Mouse (Mus musculus) heart, postnatal 0 days (tissue): Measurements from ENCODE around the gene Gm5965. TPM values are rescaled to one million over a fixed set of nuclear protein-coding genes. Genes with fewer than 3 reads are reported as not detected.

Experiments
- ATAC-seq: fragments of 200-750 bp; cut with Nextera tagmentation; 2 replicates; pipeline ENCODE4 v1.8.0; 2017; ENCODE audit warnings: low read depth, moderate number of reproducible peaks, moderate library complexity; ENCODE audit not compliant: insufficient read depth
- DNase-seq: peaks from one replicate; pipeline ENCODE4 v3.0.0-alpha.2; 2016; ENCODE audit warnings: low spot score
- H3K27ac ChIP-seq: fragments of 300-500 bp; sonication (generic); 2 replicates; pipeline ENCODE4 v1.5.1; 2014; ENCODE audit warnings: low read depth, mild to moderate bottlenecking
- H3K27me3 ChIP-seq: fragments of 300-500 bp; sonication (generic); 2 replicates; pipeline ENCODE4 v1.6.1; 2014; ENCODE audit warnings: low read length, mixed read lengths; ENCODE audit not compliant: control insufficient read depth, insufficient read depth
- H3K36me3 ChIP-seq: fragments of 300-500 bp; sonication (generic); replicated peaks from 2 replicates; pipeline ENCODE4 v1.6.1; 2014; ENCODE audit warnings: low read length, mixed read lengths; ENCODE audit not compliant: control insufficient read depth, insufficient read depth
- H3K4me1 ChIP-seq: fragments of 300-500 bp; sonication (generic); 2 replicates; pipeline ENCODE4 v1.6.1; 2014; ENCODE audit warnings: antibody characterized with exemption; ENCODE audit not compliant: control insufficient read depth, insufficient read depth
- H3K4me2 ChIP-seq: fragments of 300-500 bp; sonication (generic); 2 replicates; pipeline ENCODE4 v1.6.1; 2014; ENCODE audit warnings: low read depth, mild to moderate bottlenecking, low read length, moderate library complexity
- H3K4me3 ChIP-seq: fragments of 300-500 bp; sonication (generic); 2 replicates; pipeline ENCODE4 v1.5.1; 2014; ENCODE audit warnings: low read depth, low read length
- H3K9ac ChIP-seq: fragments of 300-500 bp; sonication (generic); replicated peaks from 2 replicates; pipeline ENCODE4 v1.6.1; 2014; ENCODE audit warnings: low read depth, low read length, mixed read lengths
- H3K9me3 ChIP-seq: fragments of 300-500 bp; sonication (generic); replicated peaks from 2 replicates; pipeline ENCODE4 v1.6.1; 2016; ENCODE audit warnings: low read length; ENCODE audit not compliant: control insufficient read depth
- CTCF ChIP-seq: IDR thresholded peaks from 2 replicates; pipeline ENCODE4 v1.5.1; 2016; ENCODE audit warnings: antibody characterized with exemption, control low read depth, low read depth
- EP300 ChIP-seq: IDR thresholded peaks from 2 replicates; pipeline ENCODE4 v1.6.1; 2016; ENCODE audit warnings: antibody characterized with exemption, low read depth
- WGBS: fragments of 180-500 bp; shearing (Covaris S2); extraction: QIAGEN DNeasy Blood & Tissue Kit; methylation state at CpG from one replicate; pipeline ENCODE4 v1.1.7; 2014; 5-methylcytosine and 5-hydroxymethylcytosine counted together
- polyA plus RNA-seq: library from polyadenylated mRNA; unstranded; fragments of >200 nt; fragmentation: Nextera tagmentation; extraction: Ambion mirVana; gene quantifications from 2 replicates; pipeline ENCODE4 v1.2.1, GENCODE M21; 2015
- total RNA-seq: library from RNA; depleted of rRNA; stranded (reverse); fragments of >200 nt; gene quantifications from 2 replicates; pipeline ENCODE4 v1.2.3, GENCODE M21; 2014; ENCODE audit warnings: low replicate concordance; rRNA removed

Gene Gm5965
- total and polyA plus RNA-seq, 2 experiments from 2014 or later, result not detected

DNA sequence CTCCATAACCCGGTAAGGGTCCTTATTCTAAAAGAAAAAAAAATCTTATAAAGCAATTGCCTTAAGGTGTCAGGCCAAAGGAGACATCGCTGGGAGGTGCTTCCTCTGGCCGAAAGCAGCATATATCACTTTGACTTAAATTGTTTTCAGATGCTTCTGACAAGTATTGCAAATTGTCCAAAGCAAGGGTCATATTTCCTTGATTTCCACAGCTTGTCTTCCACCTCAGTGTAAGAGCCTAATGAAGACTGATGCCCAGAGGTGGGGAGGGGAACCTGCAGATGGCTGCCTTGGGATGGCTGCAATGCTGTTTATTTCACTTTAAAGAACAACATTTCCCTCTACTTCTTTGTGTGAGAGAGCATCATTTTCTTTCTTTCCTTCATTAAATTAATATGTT is 49.3 kb downstream of the Gm5965 start:
- WGBS, result 72% methylated on average over 3 of the region's 3 CpGs
- no peak for TF ChIP-seq CTCF
- no peak for TF ChIP-seq EP300
- Histone ChIP-seq H3K4me2 (no peak overlapping the region), H3K27me3 (no peaks in the 10 kb centered on the region), H3K27ac (no peak overlapping the region), H3K9me3 (no peaks in the 10 kb centered on the region), H3K9ac (no peak overlapping the region), H3K4me1 (no peaks in the 10 kb centered on the region), H3K4me3 (no peak overlapping the region), H3K36me3 (no peaks in the 10 kb centered on the region)
- no peak for ATAC-seq
- DNase-seq, result no peak

Other genes starting within 250 kb of the Gm5965 start
- gene Cldn8, start 214.7 kb upstream of the Gm5965 start, total RNA-seq, result 6.8 TPM in 1 of 2 replicates, not detected in the other
- gene Cldn8, start 214.7 kb upstream of the Gm5965 start, polyA plus RNA-seq, result 0.14 TPM in 1 of 2 replicates, not detected in the other
- gene Krtap24-1, start 165.6 kb upstream of the Gm5965 start, total RNA-seq, result not detected in 2 replicates
- gene Krtap24-1, start 165.6 kb upstream of the Gm5965 start, polyA plus RNA-seq, result not detected in 2 replicates
- gene 2310079G19Rik, start 150.2 kb upstream of the Gm5965 start, total RNA-seq, result not detected in 2 replicates
- gene 2310079G19Rik, start 150.2 kb upstream of the Gm5965 start, polyA plus RNA-seq, result not detected in 2 replicates
- not detected in 2 replicates for gene Krtap26-1, start 130.1 kb upstream of the Gm5965 start, total RNA-seq
- not detected in 2 replicates for gene Krtap26-1, start 130.1 kb upstream of the Gm5965 start, polyA plus RNA-seq
- not detected in 2 replicates for gene Krtap27-1, start 106.2 kb upstream of the Gm5965 start, total RNA-seq
- gene Krtap27-1, start 106.2 kb upstream of the Gm5965 start, polyA plus RNA-seq, result not detected in 2 replicates
- gene 2310061N02Rik, start 69.9 kb upstream of the Gm5965 start, total RNA-seq, result not detected in 2 replicates
- not detected in 2 replicates for gene 2310061N02Rik, start 69.9 kb upstream of the Gm5965 start, polyA plus RNA-seq
- gene Krtap13-1, start 49.0 kb upstream of the Gm5965 start, total RNA-seq, result not detected in 2 replicates
- gene Krtap13-1, start 49.0 kb upstream of the Gm5965 start, polyA plus RNA-seq, result not detected in 2 replicates
- gene Krtap13, start 26.3 kb upstream of the Gm5965 start, total RNA-seq, result not detected in 2 replicates
- gene Krtap13, start 26.3 kb upstream of the Gm5965 start, polyA plus RNA-seq, result not detected in 2 replicates
- gene 2310034C09Rik, start 19.0 kb upstream of the Gm5965 start, total RNA-seq, result not detected in 2 replicates
- not detected in 2 replicates for gene 2310034C09Rik, start 19.0 kb upstream of the Gm5965 start, polyA plus RNA-seq
- not detected in 2 replicates for gene 2310057N15Rik, start 3.7 kb upstream of the Gm5965 start, total RNA-seq
- gene 2310057N15Rik, start 3.7 kb upstream of the Gm5965 start, polyA plus RNA-seq, result not detected in 2 replicates
- gene Gm20741, start 34.3 kb downstream of the Gm5965 start, total RNA-seq, result not detected in 2 replicates
- gene Gm20741, start 34.3 kb downstream of the Gm5965 start, polyA plus RNA-seq, result not detected in 2 replicates
- gene Krtap15, start 42.3 kb downstream of the Gm5965 start, total RNA-seq, result not detected in 2 replicates
- not detected in 2 replicates for gene Krtap15, start 42.3 kb downstream of the Gm5965 start, polyA plus RNA-seq
- gene Krtap14, start 48.2 kb downstream of the Gm5965 start, total RNA-seq, result not detected in 2 replicates
- gene Krtap14, start 48.2 kb downstream of the Gm5965 start, polyA plus RNA-seq, result not detected in 2 replicates
- not detected in 2 replicates for gene Krtap19-1, start 91.5 kb downstream of the Gm5965 start, total RNA-seq
- not detected in 2 replicates for gene Krtap19-1, start 91.5 kb downstream of the Gm5965 start, polyA plus RNA-seq
- not detected in 2 replicates for gene Krtap19-2, start 96.4 kb downstream of the Gm5965 start, total RNA-seq
- gene Krtap19-2, start 96.4 kb downstream of the Gm5965 start, polyA plus RNA-seq, result not detected in 2 replicates
- not detected in 2 replicates for gene Krtap19-3, start 100.1 kb downstream of the Gm5965 start, total RNA-seq
- gene Krtap19-3, start 100.1 kb downstream of the Gm5965 start, polyA plus RNA-seq, result not detected in 2 replicates
- gene Krtap19-4, start 107.2 kb downstream of the Gm5965 start, total RNA-seq, result not detected in 2 replicates
- not detected in 2 replicates for gene Krtap19-4, start 107.2 kb downstream of the Gm5965 start, polyA plus RNA-seq
- not detected in 2 replicates for gene Krtap19-5, start 118.6 kb downstream of the Gm5965 start, total RNA-seq
- not detected in 2 replicates for gene Krtap19-5, start 118.6 kb downstream of the Gm5965 start, polyA plus RNA-seq
- gene Krtap19-9b, start 154.4 kb downstream of the Gm5965 start, total RNA-seq, result not detected in 2 replicates
- not detected in 2 replicates for gene Krtap19-9b, start 154.4 kb downstream of the Gm5965 start, polyA plus RNA-seq
- gene Krtap16-3, start 185.0 kb downstream of the Gm5965 start, total RNA-seq, result not detected in 2 replicates
- not detected in 2 replicates for gene Krtap16-3, start 185.0 kb downstream of the Gm5965 start, polyA plus RNA-seq
- not detected in 2 replicates for gene Krtap22-2, start 232.9 kb downstream of the Gm5965 start, total RNA-seq
- gene Krtap22-2, start 232.9 kb downstream of the Gm5965 start, polyA plus RNA-seq, result not detected in 2 replicates
- gene Gm10229, start 237.4 kb downstream of the Gm5965 start, total RNA-seq, result not detected in 2 replicates
- not detected in 2 replicates for gene Gm10229, start 237.4 kb downstream of the Gm5965 start, polyA plus RNA-seq